Mouse (Mus musculus) forebrain, embryonic 15.5 days (tissue): ENCODE results near the gene Bcl11a. TPM values are rescaled to one million over a fixed set of nuclear protein-coding genes. Genes with fewer than 3 reads are reported as not detected.
"Not testable (repeated sequence)": the region's sequence is repeated elsewhere in the genome, so short reads cannot be mapped to it uniquely, and the experiment has no call there.

Experiments
- ATAC-seq: fragments of 200-750 bp; cut with Nextera tagmentation; replicated peaks from 2 replicates; pipeline ENCODE4 v1.8.0; 2017; ENCODE audit warnings: mild to moderate bottlenecking, moderate TSS enrichment, moderate library complexity
- H3K27ac ChIP-seq: fragments of 300-500 bp; sonication (generic); replicated peaks from 2 replicates; pipeline ENCODE4 v1.5.1; 2015; ENCODE audit warnings: mild to moderate bottlenecking, inconsistent platforms
- H3K27me3 ChIP-seq: fragments of 300-500 bp; sonication (generic); 2 replicates; pipeline ENCODE4 v1.6.1; 2015; ENCODE audit warnings: inconsistent platforms
- H3K36me3 ChIP-seq: fragments of 300-500 bp; sonication (generic); 2 replicates; pipeline ENCODE4 v1.6.1; 2015; ENCODE audit warnings: mild to moderate bottlenecking, inconsistent platforms
- H3K4me1 ChIP-seq: fragments of 300-500 bp; sonication (generic); 2 replicates; pipeline ENCODE4 v1.6.1; 2015; ENCODE audit warnings: inconsistent platforms
- H3K4me2 ChIP-seq: fragments of 300-500 bp; sonication (generic); replicated peaks from 2 replicates; pipeline ENCODE4 v1.6.1; 2015; ENCODE audit warnings: mild to moderate bottlenecking, inconsistent platforms
- H3K4me3 ChIP-seq: fragments of 300-500 bp; sonication (generic); 2 replicates; pipeline ENCODE4 v1.5.1; 2015; ENCODE audit warnings: mild to moderate bottlenecking, inconsistent platforms
- H3K9ac ChIP-seq: fragments of 300-500 bp; sonication (generic); replicated peaks from 2 replicates; pipeline ENCODE4 v1.6.1; 2015; ENCODE audit warnings: mild to moderate bottlenecking, inconsistent platforms
- H3K9me3 ChIP-seq: fragments of 300-500 bp; sonication (generic); 2 replicates; pipeline ENCODE4 v1.6.1; 2016; ENCODE audit warnings: inconsistent platforms
- WGBS: fragments of 180-500 bp; shearing (Covaris S2); methylation state at CpG from one replicate; pipeline ENCODE4 v1.1.7; 2015; ENCODE audit warnings: mixed read lengths; 5-methylcytosine and 5-hydroxymethylcytosine counted together
- polyA plus RNA-seq: library from polyadenylated mRNA; unstranded; fragments of >200 nt; fragmentation: Nextera tagmentation; extraction: Ambion mirVana; gene quantifications from 2 replicates; pipeline ENCODE4 v1.2.1, GENCODE M21; 2015

The Bcl11a gene
- polyA plus RNA-seq, 1 experiment from 2014 or later = 204 TPM

GRCm38 (mm10) chr11:24128001-24128400 lies 50.1 kb downstream of the Bcl11a start:
- WGBS = 42% methylated on average over 2 of the region's 2 CpGs
- no peaks in the 10 kb centered on the region for H3K9me3 ChIP-seq
- 0 out of 2 replicates have a peak, but pooled peaks have one; percentile 35 for ATAC-seq
- H3K27ac ChIP-seq = no peak overlapping the region
- H3K36me3 ChIP-seq = 0 out of 2 replicates have a peak, but pooled peaks cover 3% of the 10 kb centered on the region
- H3K4me2 ChIP-seq = no peak overlapping the region
- H3K4me3 ChIP-seq = no peak overlapping the region
- H3K27me3 ChIP-seq = no peaks in the 10 kb centered on the region
- H3K4me1 ChIP-seq = peaks cover 69% of the 10 kb centered on the region
- no peak overlapping the region for H3K9ac ChIP-seq

- peaks cover 62% of the 10 kb centered on the region for H3K4me1 ChIP-seq
- WGBS = 88% methylated on average over 4 of the region's 4 CpGs
- H3K27me3 ChIP-seq, H3K9ac ChIP-seq, H3K27ac ChIP-seq, H3K4me3 ChIP-seq, H3K9me3 ChIP-seq, H3K36me3 ChIP-seq, ATAC-seq, H3K4me2 ChIP-seq: not testable (repeated sequence)
Measured at GRCm38 (mm10) chr11:24128880-24129279, 51.0 kb downstream of the Bcl11a start.

GRCm38 (mm10) chr11:24129358-24130185 lies 51.7 kb downstream of the Bcl11a start:
- H3K27me3 ChIP-seq = no peaks in the 10 kb centered on the region
- 0 out of 2 replicates have a peak, but pooled peaks cover 3% of the 10 kb centered on the region for H3K36me3 ChIP-seq
- H3K4me3 ChIP-seq = no peak overlapping the region
- H3K9me3 ChIP-seq = no peaks in the 10 kb centered on the region
- peaks cover 57% of the 10 kb centered on the region for H3K4me1 ChIP-seq
- ATAC-seq = no peak
- H3K4me2 ChIP-seq = no peak overlapping the region
- WGBS = 93% methylated on average over 5 of the region's 5 CpGs
- no peak overlapping the region for H3K9ac ChIP-seq
- no peak overlapping the region for H3K27ac ChIP-seq

GRCm38 (mm10) chr11:24130186-24130760 lies 52.4 kb downstream of the Bcl11a start:
- Histone ChIP-seq H3K4me1 (peaks cover 51% of the 10 kb centered on the region), H3K4me2 (no peak overlapping the region), H3K27ac (no peak overlapping the region), H3K27me3 (no peaks in the 10 kb centered on the region), H3K4me3 (no peak overlapping the region), H3K9ac (no peak overlapping the region), H3K9me3 (no peaks in the 10 kb centered on the region), H3K36me3 (0 out of 2 replicates have a peak, but pooled peaks cover 3% of the 10 kb centered on the region)
- no peak for ATAC-seq
- 73% methylated on average over 7 of the region's 7 CpGs for WGBS

GRCm38 (mm10) chr11:24131818-24132217 lies 54.0 kb downstream of the Bcl11a start:
- no peaks in the 10 kb centered on the region for H3K36me3 ChIP-seq
- no peaks in the 10 kb centered on the region for H3K9me3 ChIP-seq
- H3K27ac ChIP-seq = no peak overlapping the region
- no peak for ATAC-seq
- no peak overlapping the region for H3K4me3 ChIP-seq
- WGBS = 96% methylated on average over 2 of the region's 2 CpGs
- H3K9ac ChIP-seq = no peak overlapping the region
- no peaks in the 10 kb centered on the region for H3K27me3 ChIP-seq
- no peak overlapping the region for H3K4me2 ChIP-seq
- H3K4me1 ChIP-seq = peaks cover 46% of the 10 kb centered on the region

- no peak for ATAC-seq
- Histone ChIP-seq H3K4me1 (peaks cover 44% of the 10 kb centered on the region), H3K36me3 (no peaks in the 10 kb centered on the region), H3K9ac (no peak overlapping the region), H3K27me3 (no peaks in the 10 kb centered on the region), H3K9me3 (no peaks in the 10 kb centered on the region), H3K27ac (no peak overlapping the region), H3K4me2 (no peak overlapping the region), H3K4me3 (no peak overlapping the region)
- over 99% methylated on average over 6 of the region's 6 CpGs for WGBS
Measured at GRCm38 (mm10) chr11:24132358-24132757, 54.5 kb downstream of the Bcl11a start.

- Histone ChIP-seq H3K4me1 (peaks cover 39% of the 10 kb centered on the region), H3K27me3 (no peaks in the 10 kb centered on the region), H3K4me2 (no peak overlapping the region), H3K36me3 (no peaks in the 10 kb centered on the region), H3K9ac (no peak overlapping the region), H3K27ac (no peak overlapping the region), H3K9me3 (no peaks in the 10 kb centered on the region), H3K4me3 (no peak overlapping the region)
- 91% methylated on average over 2 of the region's 2 CpGs for whole genome bisulfite sequencing
- no peak for ATAC-seq
Measured at GRCm38 (mm10) chr11:24132853-24133252, 55.0 kb downstream of the Bcl11a start.

- Histone ChIP-seq H3K9ac (no peak overlapping the region), H3K27me3 (no peaks in the 10 kb centered on the region), H3K36me3 (no peaks in the 10 kb centered on the region), H3K9me3 (no peaks in the 10 kb centered on the region), H3K4me1 (peaks cover 36% of the 10 kb centered on the region), H3K27ac (no peak overlapping the region), H3K4me3 (no peak overlapping the region), H3K4me2 (no peak overlapping the region)
- ATAC-seq = no peak
- 75% methylated on average over 3 of the region's 3 CpGs for WGBS
Measured at GRCm38 (mm10) chr11:24133484-24133883, 55.6 kb downstream of the Bcl11a start.

- 73% methylated on average over 5 of the region's 5 CpGs for WGBS
- peaks cover 36% of the 10 kb centered on the region for H3K4me1 ChIP-seq
- no peak overlapping the region for H3K9ac ChIP-seq
- no peaks in the 10 kb centered on the region for H3K9me3 ChIP-seq
- H3K27ac ChIP-seq = no peak overlapping the region
- H3K4me3 ChIP-seq = no peak overlapping the region
- H3K27me3 ChIP-seq = no peaks in the 10 kb centered on the region
- no peak for ATAC-seq
- H3K4me2 ChIP-seq = no peak overlapping the region
- no peaks in the 10 kb centered on the region for H3K36me3 ChIP-seq
Measured at GRCm38 (mm10) chr11:24133928-24134327, 56.1 kb downstream of the Bcl11a start.

GRCm38 (mm10) chr11:24135244-24135643 lies 57.4 kb downstream of the Bcl11a start:
- no peak overlapping the region for H3K27ac ChIP-seq
- H3K4me1 ChIP-seq = peaks cover 25% of the 10 kb centered on the region
- peaks cover 4% of the 10 kb centered on the region; the same call in 1 of the 2 replicates for H3K36me3 ChIP-seq
- WGBS = 77% methylated on average over 2 of the region's 2 CpGs
- no peaks in the 10 kb centered on the region for H3K27me3 ChIP-seq
- no peaks in the 10 kb centered on the region for H3K9me3 ChIP-seq
- ATAC-seq = no peak
- H3K4me3 ChIP-seq = no peak overlapping the region
- H3K4me2 ChIP-seq = no peak overlapping the region
- no peak overlapping the region for H3K9ac ChIP-seq

- no peak overlapping the region for H3K4me3 ChIP-seq
- ATAC-seq = no peak
- H3K4me2 ChIP-seq = no peak overlapping the region
- WGBS = 89% methylated on average over 6 of the region's 6 CpGs
- H3K9ac ChIP-seq = no peak overlapping the region
- H3K4me1 ChIP-seq = peaks cover 28% of the 10 kb centered on the region
- no peak overlapping the region for H3K27ac ChIP-seq
- H3K27me3 ChIP-seq = no peaks in the 10 kb centered on the region
- peaks cover 4% of the 10 kb centered on the region; the same call in 1 of the 2 replicates for H3K36me3 ChIP-seq
- no peaks in the 10 kb centered on the region for H3K9me3 ChIP-seq
Measured at GRCm38 (mm10) chr11:24136084-24136785, 58.4 kb downstream of the Bcl11a start.

GRCm38 (mm10) chr11:24137891-24138290 lies 60.0 kb downstream of the Bcl11a start:
- Histone ChIP-seq H3K4me1 (peaks cover 35% of the 10 kb centered on the region), H3K9ac (no peak overlapping the region), H3K9me3 (no peaks in the 10 kb centered on the region), H3K4me2 (no peak overlapping the region), H3K36me3 (peaks cover 4% of the 10 kb centered on the region; the same call in 1 of the 2 replicates), H3K27me3 (no peaks in the 10 kb centered on the region), H3K27ac (no peak overlapping the region), H3K4me3 (no peak overlapping the region)
- ATAC-seq = no peak
- WGBS = 87% methylated on average over 2 of the region's 2 CpGs
